Mouse (Mus musculus): ENCODE measurements around the gene Mbd5. TPM values are rescaled to one million over a fixed set of nuclear protein-coding genes. Genes with fewer than 3 reads are reported as not detected.

The Mbd5 gene
- total RNA-seq, 4 experiments from 2014 or later = 26.0 to 35.6 (median 34.1) TPM

- peak; percentile 55 for DNase-seq (ENCODE audit: low spot score)
Observed at GRCm38 (mm10) chr2:49349813-49350212, 400.5 kb downstream of the Mbd5 start.

GRCm38 (mm10) chr2:49350852-49351251 lies 401.5 kb downstream of the Mbd5 start:
- no peak for DNase-seq (ENCODE audit: low spot score)

GRCm38 (mm10) chr2:49354066-49354465 lies 404.8 kb downstream of the Mbd5 start:
- DNase-seq (ENCODE audit: low spot score) = no peak

- no peak for DNase-seq (ENCODE audit: low spot score)
Observed at GRCm38 (mm10) chr2:49355867-49356266, 406.6 kb downstream of the Mbd5 start.

GRCm38 (mm10) chr2:49358128-49358814 lies 409.0 kb downstream of the Mbd5 start:
- DNase-seq (ENCODE audit: low spot score) = no peak

- DNase-seq (ENCODE audit: low spot score) = peak; percentile 47
Observed at GRCm38 (mm10) chr2:49358839-49359520, 409.7 kb downstream of the Mbd5 start.

- DNase-seq (ENCODE audit: low spot score) = no peak
Observed at GRCm38 (mm10) chr2:49359706-49360105, 410.4 kb downstream of the Mbd5 start.

GRCm38 (mm10) chr2:49364546-49364945 lies 415.2 kb downstream of the Mbd5 start:
- DNase-seq (ENCODE audit: low spot score) = no peak

- DNase-seq (ENCODE audit: low spot score) = no peak
Observed at GRCm38 (mm10) chr2:49366878-49367545, 417.7 kb downstream of the Mbd5 start.

- no peak for DNase-seq (ENCODE audit: low spot score)
Observed at GRCm38 (mm10) chr2:49367546-49367917, 418.2 kb downstream of the Mbd5 start.

- DNase-seq (ENCODE audit: low spot score) = no peak
Observed at GRCm38 (mm10) chr2:49371632-49372031, 422.3 kb downstream of the Mbd5 start.

- no peak for DNase-seq (ENCODE audit: low spot score)
Observed at GRCm38 (mm10) chr2:49372586-49372985, 423.3 kb downstream of the Mbd5 start.

Other genes starting within 250 kb of the Mbd5 start
- 10 to 100 TPM; 13.4 to 16.5 (median 15.0) TPM for gene Acvr2a, start 135.4 kb upstream of the Mbd5 start, total RNA-seq (2022)
- 10 to 100 TPM; 32.5 to 39.0 (median 34.9) TPM for gene Orc4, start 769 bp downstream of the Mbd5 start, total RNA-seq (2022)

Data from heart, adult 8-10 months (tissue).